Mouse (Mus musculus) ES-Bruce4 (cell line): ENCODE measurements around the gene Cox17.

Source experiments
- CTCF ChIP-seq: IDR thresholded peaks from one replicate; pipeline ENCODE4 v1.8.1; 2011; ENCODE audit warnings: low read depth, low read length
- POLR2A ChIP-seq: IDR thresholded peaks from one replicate; pipeline ENCODE4 v1.8.1; 2011; ENCODE audit warnings: low read length; ENCODE audit not compliant: insufficient read depth

GRCm38 (mm10) chr16:38366231-38366630 is 19.4 kb downstream of the Cox17 start:
- TF ChIP-seq POLR2A: no peak
- no peak for TF ChIP-seq CTCF
